Mouse (Mus musculus): ENCODE data around the gene Evc2. TPM values are rescaled to one million over a fixed set of nuclear protein-coding genes. Genes with fewer than 3 reads are reported as not detected.

Gene Evc2
- polyA plus RNA-seq, 1 experiment from 2014 or later = 12.2 TPM

GRCm38 (mm10) chr5:37419028-37419427 is 80.7 kb downstream of the Evc2 start:
- peaks cover 40% of the 10 kb centered on the region for H3K36me3 ChIP-seq
- 78% methylated on average over 6 of the region's 6 CpGs for WGBS

GRCm38 (mm10) chr5:37427210-37427609 is 88.9 kb downstream of the Evc2 start:
- Histone ChIP-seq H3K4me2 (no peak overlapping the region), H3K27me3 (replicated peaks) (no peaks in the 10 kb centered on the region), H3K4me1 (replicated peaks) (no peaks in the 10 kb centered on the region), H3K9ac (no peak overlapping the region), H3K4me3 (no peak overlapping the region), H3K36me3 (peaks cover 25% of the 10 kb centered on the region), H3K27ac (ENCODE audit: poor library complexity, severe bottlenecking) (no peak overlapping the region), H3K9me3 (replicated peaks) (no peaks in the 10 kb centered on the region)
- ATAC-seq (ENCODE audit: insufficient number of reproducible peaks, low FRiP score) = no peak

More at GRCm38 (mm10) chr5:37419028-37419427, 80.7 kb downstream of the Evc2 start:
- Histone ChIP-seq H3K4me2 (no peak overlapping the region), H3K9ac (no peak overlapping the region), H3K27ac (ENCODE audit: poor library complexity, severe bottlenecking) (no peak overlapping the region), H3K27me3 (replicated peaks) (no peaks in the 10 kb centered on the region), H3K9me3 (replicated peaks) (no peaks in the 10 kb centered on the region), H3K4me1 (replicated peaks) (no peaks in the 10 kb centered on the region), H3K4me3 (no peak overlapping the region)
- ATAC-seq (ENCODE audit: insufficient number of reproducible peaks, low FRiP score) = no peak

GRCm38 (mm10) chr5:37435417-37435816 is 97.1 kb downstream of the Evc2 start:
- Histone ChIP-seq H3K4me1 (replicated peaks) (no peaks in the 10 kb centered on the region), H3K27ac (ENCODE audit: poor library complexity, severe bottlenecking) (no peak overlapping the region), H3K9me3 (replicated peaks) (peaks cover 11% of the 10 kb centered on the region; the same call in 1 of the 2 replicates), H3K36me3 (no peaks in the 10 kb centered on the region), H3K4me2 (no peak overlapping the region), H3K9ac (no peak overlapping the region), H3K27me3 (replicated peaks) (no peaks in the 10 kb centered on the region), H3K4me3 (no peak overlapping the region)
- 67% methylated on average over 3 of the region's 3 CpGs for WGBS
- ATAC-seq (ENCODE audit: insufficient number of reproducible peaks, low FRiP score) = no peak

GRCm38 (mm10) chr5:37442767-37443166 is 104.5 kb downstream of the Evc2 start:
- no peak for ATAC-seq (ENCODE audit: insufficient number of reproducible peaks, low FRiP score)
- Histone ChIP-seq H3K4me1 (replicated peaks) (no peaks in the 10 kb centered on the region), H3K36me3 (no peaks in the 10 kb centered on the region), H3K9ac (no peak overlapping the region), H3K9me3 (replicated peaks) (0 out of 2 replicates have a peak, but pooled peaks cover 4% of the 10 kb centered on the region), H3K27me3 (replicated peaks) (no peaks in the 10 kb centered on the region), H3K27ac (ENCODE audit: poor library complexity, severe bottlenecking) (no peak overlapping the region), H3K4me3 (no peak overlapping the region), H3K4me2 (no peak overlapping the region)
- WGBS = 69% methylated on average over 2 of the region's 2 CpGs

- H3K4me3 ChIP-seq = no peak overlapping the region
- H3K9me3 ChIP-seq (replicated peaks) = 0 out of 2 replicates have a peak, but pooled peaks cover 4% of the 10 kb centered on the region
- no peak overlapping the region for H3K27ac ChIP-seq (ENCODE audit: poor library complexity, severe bottlenecking)
- no peaks in the 10 kb centered on the region for H3K4me1 ChIP-seq (replicated peaks)
- H3K4me2 ChIP-seq = no peak overlapping the region
- WGBS = 63% methylated on average over 3 of the region's 3 CpGs
- H3K9ac ChIP-seq = no peak overlapping the region
- H3K36me3 ChIP-seq = no peaks in the 10 kb centered on the region
- H3K27me3 ChIP-seq (replicated peaks) = no peaks in the 10 kb centered on the region
- ATAC-seq (ENCODE audit: insufficient number of reproducible peaks, low FRiP score) = no peak
These were observed 109.2 kb downstream of the Evc2 start for GRCm38 (mm10) chr5:37447546-37447945.

GRCm38 (mm10) chr5:37456590-37456989 is 118.3 kb downstream of the Evc2 start:
- Histone ChIP-seq H3K4me3 (no peak overlapping the region), H3K36me3 (no peaks in the 10 kb centered on the region), H3K4me1 (replicated peaks) (no peaks in the 10 kb centered on the region), H3K27me3 (replicated peaks) (no peaks in the 10 kb centered on the region), H3K27ac (ENCODE audit: poor library complexity, severe bottlenecking) (no peak overlapping the region), H3K9ac (no peak overlapping the region), H3K9me3 (replicated peaks) (peaks cover 5% of the 10 kb centered on the region; the same call in 1 of the 2 replicates), H3K4me2 (no peak overlapping the region)
- ATAC-seq (ENCODE audit: insufficient number of reproducible peaks, low FRiP score) = no peak
- WGBS = 57% methylated on average over 2 of the region's 2 CpGs

GRCm38 (mm10) chr5:37457191-37457590 is 118.9 kb downstream of the Evc2 start:
- ATAC-seq (ENCODE audit: insufficient number of reproducible peaks, low FRiP score) = 0 out of 2 replicates have a peak, but pooled peaks have one; percentile 42

GRCm38 (mm10) chr5:37457831-37458230 is 119.5 kb downstream of the Evc2 start:
- no peak for ATAC-seq (ENCODE audit: insufficient number of reproducible peaks, low FRiP score)
- WGBS = 75% methylated on average over 2 of the region's 2 CpGs
- no peaks in the 10 kb centered on the region for H3K4me1 ChIP-seq (replicated peaks)
- no peaks in the 10 kb centered on the region for H3K27me3 ChIP-seq (replicated peaks)
- no peaks in the 10 kb centered on the region for H3K36me3 ChIP-seq
- H3K27ac ChIP-seq (ENCODE audit: poor library complexity, severe bottlenecking) = no peak overlapping the region
- H3K4me3 ChIP-seq = no peak overlapping the region
- peaks cover 5% of the 10 kb centered on the region; the same call in 1 of the 2 replicates for H3K9me3 ChIP-seq (replicated peaks)
- H3K9ac ChIP-seq = no peak overlapping the region
- no peak overlapping the region for H3K4me2 ChIP-seq

More at GRCm38 (mm10) chr5:37457191-37457590, 118.9 kb downstream of the Evc2 start:
- H3K9ac ChIP-seq = no peak overlapping the region
- no peaks in the 10 kb centered on the region for H3K36me3 ChIP-seq
- no peak overlapping the region for H3K4me2 ChIP-seq
- 72% methylated on average over 5 of the region's 5 CpGs for WGBS
- no peak overlapping the region for H3K4me3 ChIP-seq
- H3K27ac ChIP-seq (ENCODE audit: poor library complexity, severe bottlenecking) = no peak overlapping the region
- no peaks in the 10 kb centered on the region for H3K27me3 ChIP-seq (replicated peaks)
- no peaks in the 10 kb centered on the region for H3K4me1 ChIP-seq (replicated peaks)
- peaks cover 5% of the 10 kb centered on the region; the same call in 1 of the 2 replicates for H3K9me3 ChIP-seq (replicated peaks)

- H3K9ac ChIP-seq = no peak overlapping the region
- no peaks in the 10 kb centered on the region for H3K4me1 ChIP-seq (replicated peaks)
- H3K27me3 ChIP-seq (replicated peaks) = no peaks in the 10 kb centered on the region
- no peak overlapping the region for H3K4me2 ChIP-seq
- peaks cover 5% of the 10 kb centered on the region; the same call in 1 of the 2 replicates for H3K9me3 ChIP-seq (replicated peaks)
- H3K36me3 ChIP-seq = no peaks in the 10 kb centered on the region
- H3K4me3 ChIP-seq = no peak overlapping the region
- H3K27ac ChIP-seq (ENCODE audit: poor library complexity, severe bottlenecking) = no peak overlapping the region
- ATAC-seq (ENCODE audit: insufficient number of reproducible peaks, low FRiP score) = no peak
- 62% methylated on average over 2 of the region's 2 CpGs for WGBS
These were observed 119.9 kb downstream of the Evc2 start for GRCm38 (mm10) chr5:37458236-37458635.

GRCm38 (mm10) chr5:37465461-37465860 is 127.2 kb downstream of the Evc2 start:
- no peak overlapping the region for H3K4me2 ChIP-seq
- H3K4me1 ChIP-seq (replicated peaks) = no peaks in the 10 kb centered on the region
- ATAC-seq (ENCODE audit: insufficient number of reproducible peaks, low FRiP score) = no peak
- 0 out of 2 replicates have a peak, but pooled peaks cover 5% of the 10 kb centered on the region for H3K9me3 ChIP-seq (replicated peaks)
- no peak overlapping the region for H3K27ac ChIP-seq (ENCODE audit: poor library complexity, severe bottlenecking)
- no peak overlapping the region for H3K4me3 ChIP-seq
- no peaks in the 10 kb centered on the region for H3K36me3 ChIP-seq
- no peak overlapping the region for H3K9ac ChIP-seq
- H3K27me3 ChIP-seq (replicated peaks) = no peaks in the 10 kb centered on the region
- 91% methylated on average over 10 of the region's 10 CpGs for WGBS

- 0 out of 2 replicates have a peak, but pooled peaks cover 5% of the 10 kb centered on the region for H3K9me3 ChIP-seq (replicated peaks)
- 57% methylated on average over 2 of the region's 2 CpGs for WGBS
- no peak overlapping the region for H3K27ac ChIP-seq (ENCODE audit: poor library complexity, severe bottlenecking)
- H3K4me2 ChIP-seq = no peak overlapping the region
- H3K27me3 ChIP-seq (replicated peaks) = no peaks in the 10 kb centered on the region
- no peaks in the 10 kb centered on the region for H3K4me1 ChIP-seq (replicated peaks)
- H3K4me3 ChIP-seq = no peak overlapping the region
- no peak overlapping the region for H3K9ac ChIP-seq
- no peak for ATAC-seq (ENCODE audit: insufficient number of reproducible peaks, low FRiP score)
- H3K36me3 ChIP-seq = no peaks in the 10 kb centered on the region
These were observed 129.3 kb downstream of the Evc2 start for GRCm38 (mm10) chr5:37467646-37468045.

GRCm38 (mm10) chr5:37469031-37469430 is 130.7 kb downstream of the Evc2 start:
- Histone ChIP-seq H3K4me1 (replicated peaks) (no peaks in the 10 kb centered on the region), H3K27ac (ENCODE audit: poor library complexity, severe bottlenecking) (no peak overlapping the region), H3K9ac (no peak overlapping the region), H3K4me3 (no peak overlapping the region), H3K4me2 (no peak overlapping the region), H3K36me3 (no peaks in the 10 kb centered on the region), H3K27me3 (replicated peaks) (no peaks in the 10 kb centered on the region), H3K9me3 (replicated peaks) (0 out of 2 replicates have a peak, but pooled peaks cover 5% of the 10 kb centered on the region)
- 75% methylated on average over 5 of the region's 5 CpGs for WGBS
- no peak for ATAC-seq (ENCODE audit: insufficient number of reproducible peaks, low FRiP score)
